Mouse (Mus musculus): ENCODE data around the gene Wscd2. TPM values are rescaled to one million over a fixed set of nuclear protein-coding genes. Genes with fewer than 3 reads are reported as not detected.

The Wscd2 gene
- polyA plus RNA-seq, 1 experiment from 2014 or later = 4.5 TPM

- H3K9me3 ChIP-seq (replicated peaks) = no peaks in the 10 kb centered on the region
- H3K4me3 ChIP-seq (replicated peaks) = no peak overlapping the region
- H3K4me1 ChIP-seq = peaks cover 54% of the 10 kb centered on the region
- H3K36me3 ChIP-seq = no peaks in the 10 kb centered on the region
- H3K27me3 ChIP-seq = peaks cover 25% of the 10 kb centered on the region
- no peak overlapping the region for H3K4me2 ChIP-seq
- 74% methylated on average over 6 of the region's 6 CpGs for WGBS
- ATAC-seq (replicated peaks; ENCODE audit: low FRiP score) = no peak
- no peak overlapping the region for H3K27ac ChIP-seq
- no peak overlapping the region for H3K9ac ChIP-seq
These were observed 25.4 kb upstream of the Wscd2 start for GRCm38 (mm10) chr5:113464731-113465130.

- no peak overlapping the region for H3K4me2 ChIP-seq
- peaks cover 52% of the 10 kb centered on the region for H3K4me1 ChIP-seq
- 50% methylated on average over 6 of the region's 6 CpGs for WGBS
- no peak for ATAC-seq (replicated peaks; ENCODE audit: low FRiP score)
- no peak overlapping the region for H3K9ac ChIP-seq
- no peak overlapping the region for H3K4me3 ChIP-seq (replicated peaks)
- H3K27me3 ChIP-seq = peaks cover 16% of the 10 kb centered on the region
- no peaks in the 10 kb centered on the region for H3K36me3 ChIP-seq
- no peaks in the 10 kb centered on the region for H3K9me3 ChIP-seq (replicated peaks)
- no peak overlapping the region for H3K27ac ChIP-seq
These were observed 23.6 kb upstream of the Wscd2 start for GRCm38 (mm10) chr5:113466536-113466935.

DNA sequence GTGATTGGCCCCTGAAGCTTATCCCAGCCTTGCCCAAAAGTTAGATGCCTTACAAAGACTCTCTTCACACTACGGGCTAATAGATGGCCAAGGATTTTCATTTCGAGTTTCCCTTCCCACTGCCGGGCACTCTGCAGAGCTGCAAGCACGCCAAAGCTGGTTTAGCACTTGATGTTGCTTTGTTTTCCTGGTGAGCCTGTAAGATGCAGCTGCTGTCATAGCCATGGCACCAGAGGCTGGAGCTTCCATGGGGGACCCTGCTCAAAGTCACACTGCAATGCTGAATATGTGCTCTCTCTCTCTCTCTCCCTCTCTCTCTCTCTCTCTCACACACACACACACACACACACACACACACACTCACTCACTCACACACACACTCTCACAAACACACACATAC, 23.1 kb upstream of the Wscd2 start:
- H3K36me3 ChIP-seq = no peaks in the 10 kb centered on the region
- H3K4me3 ChIP-seq (replicated peaks) = no peak overlapping the region
- H3K4me1 ChIP-seq = peaks cover 47% of the 10 kb centered on the region
- H3K9me3 ChIP-seq (replicated peaks) = no peaks in the 10 kb centered on the region
- no peak for ATAC-seq (replicated peaks; ENCODE audit: low FRiP score)
- no peak overlapping the region for H3K9ac ChIP-seq
- H3K27me3 ChIP-seq = peaks cover 10% of the 10 kb centered on the region
- H3K4me2 ChIP-seq = no peak overlapping the region
- 36% methylated on average over 4 of the region's 4 CpGs for WGBS
- peak overlapping the region; percentile 52; the same call in 1 of the 2 replicates for H3K27ac ChIP-seq

DNA sequence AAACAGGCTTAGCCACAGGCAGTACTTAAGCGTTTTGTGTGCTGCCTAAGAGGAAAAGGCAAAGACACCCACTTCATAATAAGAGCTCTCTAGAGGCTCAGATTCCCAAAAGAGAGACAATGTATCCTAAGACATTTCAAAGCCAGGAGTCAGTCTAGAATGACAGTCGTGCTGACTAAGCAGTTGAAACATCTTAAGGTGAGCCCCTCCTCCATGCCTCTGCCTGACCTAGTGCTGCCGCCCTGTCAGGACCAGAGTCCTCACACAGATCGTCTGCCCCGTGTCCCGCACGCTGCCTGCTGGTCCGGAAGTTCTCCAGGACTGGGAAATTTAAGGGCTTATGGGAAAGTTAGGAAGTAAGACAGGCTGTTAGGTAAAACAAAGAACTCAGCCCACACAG, 22.4 kb upstream of the Wscd2 start:
- Histone ChIP-seq H3K27ac (peak overlapping the region; percentile 52), H3K9me3 (replicated peaks) (no peaks in the 10 kb centered on the region), H3K4me1 (peaks cover 45% of the 10 kb centered on the region), H3K4me2 (peak overlapping the region; percentile 43), H3K36me3 (no peaks in the 10 kb centered on the region), H3K27me3 (peaks cover 5% of the 10 kb centered on the region), H3K4me3 (replicated peaks) (0 out of 2 replicates have a peak overlapping the region, but pooled peaks have one; percentile 1), H3K9ac (no peak overlapping the region)
- WGBS = 2% methylated on average over 8 of the region's 8 CpGs
- no peak for ATAC-seq (replicated peaks; ENCODE audit: low FRiP score)

DNA sequence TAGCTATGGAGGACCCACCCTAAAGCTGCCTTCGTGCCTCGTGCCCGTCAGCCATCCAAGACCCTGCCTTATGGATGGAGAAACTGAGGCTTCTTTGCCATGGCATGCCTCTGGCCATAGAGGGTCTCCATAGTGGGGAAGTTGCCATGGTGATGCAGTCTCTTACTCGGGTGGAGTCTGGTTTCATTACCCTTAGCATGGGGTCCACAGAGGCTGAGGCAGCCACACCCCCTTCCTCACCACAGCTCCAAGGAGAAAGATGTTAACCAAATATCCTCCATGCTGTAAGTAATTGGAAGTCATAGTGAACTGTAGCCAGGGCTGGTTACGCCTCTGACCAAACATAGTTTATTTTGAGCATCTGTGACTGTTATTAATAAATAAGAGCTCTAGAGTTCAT, 21.5 kb upstream of the Wscd2 start:
- H3K9me3 ChIP-seq (replicated peaks) = no peaks in the 10 kb centered on the region
- no peak overlapping the region for H3K27ac ChIP-seq
- ATAC-seq (replicated peaks; ENCODE audit: low FRiP score) = 0 out of 2 replicates have a peak, but pooled peaks have one; percentile 8
- 70% methylated on average over 5 of the region's 5 CpGs for WGBS
- no peaks in the 10 kb centered on the region for H3K36me3 ChIP-seq
- H3K4me3 ChIP-seq (replicated peaks) = no peak overlapping the region
- no peaks in the 10 kb centered on the region for H3K27me3 ChIP-seq
- no peak overlapping the region for H3K9ac ChIP-seq
- H3K4me1 ChIP-seq = peaks cover 37% of the 10 kb centered on the region
- no peak overlapping the region for H3K4me2 ChIP-seq

DNA sequence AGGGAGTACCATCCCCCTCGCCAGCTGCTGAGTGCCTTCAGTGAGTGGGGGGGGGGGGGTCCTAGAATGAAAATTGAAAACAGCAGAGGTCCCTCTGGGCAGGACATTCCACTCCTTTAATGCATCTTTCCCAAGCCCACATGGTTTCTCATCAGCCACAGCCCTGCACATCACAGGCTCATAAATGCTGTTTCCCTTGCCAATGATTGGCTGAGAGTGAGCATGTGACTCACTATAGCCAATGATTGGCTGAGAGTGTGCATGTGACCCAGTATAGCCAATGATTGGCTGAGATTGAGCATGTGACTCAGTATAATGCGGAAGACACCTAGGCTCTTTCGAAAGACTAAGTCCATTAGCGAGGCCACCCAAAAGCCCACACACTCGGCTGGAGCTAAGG, 20.9 kb upstream of the Wscd2 start:
- H3K4me3 ChIP-seq (replicated peaks) = no peak overlapping the region

DNA sequence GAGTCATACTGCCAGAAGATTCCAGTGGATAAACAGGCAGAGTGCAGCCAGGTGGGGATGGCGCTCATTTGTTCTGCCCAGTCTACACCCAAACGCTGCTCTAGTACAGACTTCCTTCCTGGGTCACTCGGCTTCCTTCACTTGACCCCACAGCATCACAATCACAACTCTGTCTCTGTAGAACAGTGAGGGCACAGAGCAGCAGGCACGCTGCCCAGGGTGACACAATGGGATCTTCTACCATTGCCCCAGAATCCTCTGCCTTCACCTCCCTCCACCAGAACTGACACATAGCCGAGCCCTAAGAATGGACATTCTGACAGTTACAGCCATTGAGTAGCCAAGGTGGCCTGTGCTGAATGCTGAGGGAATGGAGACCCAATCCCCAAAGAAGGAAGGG, 20.3 kb upstream of the Wscd2 start:
- no peaks in the 10 kb centered on the region for H3K27me3 ChIP-seq
- no peak for ATAC-seq (replicated peaks; ENCODE audit: low FRiP score)
- no peak overlapping the region for H3K9ac ChIP-seq
- H3K4me1 ChIP-seq = peaks cover 33% of the 10 kb centered on the region
- no peak overlapping the region for H3K27ac ChIP-seq
- no peaks in the 10 kb centered on the region for H3K36me3 ChIP-seq
- H3K4me3 ChIP-seq (replicated peaks) = no peak overlapping the region
- no peaks in the 10 kb centered on the region for H3K9me3 ChIP-seq (replicated peaks)
- no peak overlapping the region for H3K4me2 ChIP-seq
- 88% methylated on average over 5 of the region's 5 CpGs for WGBS

More for the DNA sequence above, 20.9 kb upstream of the Wscd2 start:
- Histone ChIP-seq H3K9ac (no peak overlapping the region), H3K4me1 (peaks cover 34% of the 10 kb centered on the region), H3K9me3 (replicated peaks) (no peaks in the 10 kb centered on the region), H3K36me3 (no peaks in the 10 kb centered on the region), H3K27ac (no peak overlapping the region), H3K27me3 (no peaks in the 10 kb centered on the region), H3K4me2 (no peak overlapping the region)
- ATAC-seq (replicated peaks; ENCODE audit: low FRiP score) = no peak
- WGBS = 89% methylated on average over 5 of the region's 5 CpGs

DNA sequence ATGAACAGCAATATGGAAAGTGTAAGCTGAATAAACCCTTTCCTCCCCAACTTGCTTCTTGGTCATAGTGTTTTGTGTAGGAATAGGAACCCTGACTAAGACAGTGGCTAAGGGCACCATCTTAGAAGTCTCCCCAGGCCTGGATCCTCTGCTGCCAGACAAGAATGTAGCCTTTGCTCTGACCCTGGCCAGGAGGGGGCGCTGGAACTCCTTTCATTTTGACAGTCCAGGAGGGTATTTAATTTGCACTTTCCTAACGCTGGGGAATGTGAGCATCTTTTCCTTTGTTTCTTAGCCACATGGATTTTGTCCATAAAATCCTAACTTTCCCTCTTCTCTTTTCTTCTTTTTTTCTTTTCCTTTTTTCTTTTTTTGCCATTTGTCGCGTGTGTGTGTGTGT, 18.7 kb upstream of the Wscd2 start:
- Histone ChIP-seq H3K4me1 (peaks cover 29% of the 10 kb centered on the region), H3K27ac (no peak overlapping the region), H3K27me3 (no peaks in the 10 kb centered on the region), H3K36me3 (no peaks in the 10 kb centered on the region), H3K4me3 (replicated peaks) (no peak overlapping the region), H3K4me2 (no peak overlapping the region), H3K9me3 (replicated peaks) (no peaks in the 10 kb centered on the region), H3K9ac (no peak overlapping the region)
- no peak for ATAC-seq (replicated peaks; ENCODE audit: low FRiP score)
- WGBS = 41% methylated on average over 4 of the region's 4 CpGs

GRCm38 (mm10) chr5:113472339-113472738, 17.8 kb upstream of the Wscd2 start:
- H3K4me1 ChIP-seq = peaks cover 25% of the 10 kb centered on the region
- no peak overlapping the region for H3K4me3 ChIP-seq (replicated peaks)
- H3K9me3 ChIP-seq (replicated peaks) = no peaks in the 10 kb centered on the region
- no peak overlapping the region for H3K4me2 ChIP-seq
- no peaks in the 10 kb centered on the region for H3K27me3 ChIP-seq
- no peak overlapping the region for H3K27ac ChIP-seq
- 71% methylated on average over 7 of the region's 7 CpGs for WGBS
- no peak for ATAC-seq (replicated peaks; ENCODE audit: low FRiP score)
- no peaks in the 10 kb centered on the region for H3K36me3 ChIP-seq
- H3K9ac ChIP-seq = no peak overlapping the region

GRCm38 (mm10) chr5:113476816-113477215, 13.3 kb upstream of the Wscd2 start:
- no peaks in the 10 kb centered on the region for H3K9me3 ChIP-seq (replicated peaks)

DNA sequence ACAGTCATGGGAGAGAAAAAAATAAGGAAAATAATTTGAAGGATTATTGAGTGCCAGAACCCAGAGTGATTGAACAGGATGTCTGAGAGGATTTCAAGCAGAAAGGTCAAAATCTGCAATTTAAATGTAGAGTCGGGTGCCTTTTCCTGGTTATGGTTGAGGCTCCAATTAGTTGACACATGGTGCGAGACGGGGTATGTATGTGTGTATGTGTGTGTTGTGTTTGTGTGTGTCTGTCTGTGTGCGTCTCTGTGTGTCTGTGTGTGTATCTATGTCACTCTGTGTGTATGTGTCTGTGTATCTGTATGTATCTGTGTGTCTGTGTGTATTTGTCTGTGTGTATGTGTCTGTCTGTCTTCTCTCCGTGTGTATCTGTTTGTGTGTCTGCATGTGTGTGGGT, 11.1 kb upstream of the Wscd2 start:
- H3K9me3 ChIP-seq (replicated peaks) = no peaks in the 10 kb centered on the region
- no peak overlapping the region for H3K27ac ChIP-seq
- H3K4me2 ChIP-seq = no peak overlapping the region
- no peak overlapping the region for H3K9ac ChIP-seq
- WGBS = 71% methylated on average over 5 of the region's 5 CpGs
- no peak overlapping the region for H3K4me3 ChIP-seq (replicated peaks)
- H3K27me3 ChIP-seq = no peaks in the 10 kb centered on the region
- no peaks in the 10 kb centered on the region for H3K36me3 ChIP-seq
- H3K4me1 ChIP-seq = peaks cover 8% of the 10 kb centered on the region
- ATAC-seq (replicated peaks; ENCODE audit: low FRiP score) = no peak

More at GRCm38 (mm10) chr5:113476816-113477215, 13.3 kb upstream of the Wscd2 start:
- no peak for ATAC-seq (replicated peaks; ENCODE audit: low FRiP score)
- H3K4me2 ChIP-seq = no peak overlapping the region
- peaks cover 8% of the 10 kb centered on the region for H3K4me1 ChIP-seq
- no peaks in the 10 kb centered on the region for H3K27me3 ChIP-seq
- 30% methylated on average over 6 of the region's 6 CpGs for WGBS
- H3K4me3 ChIP-seq (replicated peaks) = no peak overlapping the region
- H3K9ac ChIP-seq = no peak overlapping the region
- 0 out of 2 replicates have a peak overlapping the region, but pooled peaks have one; percentile 9 for H3K27ac ChIP-seq
- H3K36me3 ChIP-seq = no peaks in the 10 kb centered on the region

DNA sequence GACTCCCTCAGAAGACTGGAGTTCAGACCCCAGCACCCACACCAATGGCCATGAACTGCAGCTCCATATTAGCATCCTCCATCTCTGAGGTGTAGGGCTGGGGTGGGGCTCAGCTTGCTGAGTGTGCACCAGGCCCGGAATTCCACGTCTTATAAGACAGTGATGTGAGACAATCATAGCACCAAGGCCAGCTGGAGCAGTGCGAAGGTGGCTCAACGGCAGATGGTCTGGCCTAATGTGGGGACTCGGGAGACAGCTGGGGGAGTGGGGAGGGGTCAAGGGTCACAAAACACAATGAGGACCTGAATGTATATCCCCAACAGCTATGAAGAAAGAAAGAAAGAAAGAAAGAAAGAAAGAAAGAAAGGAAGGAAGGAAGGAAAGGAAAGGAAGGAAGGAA, 9.7 kb upstream of the Wscd2 start:
- peaks cover 8% of the 10 kb centered on the region for H3K4me1 ChIP-seq
- H3K27ac ChIP-seq = no peak overlapping the region
- ATAC-seq (replicated peaks; ENCODE audit: low FRiP score) = no peak
- H3K4me2 ChIP-seq = no peak overlapping the region
- WGBS = 52% methylated on average over 5 of the region's 5 CpGs
- H3K9me3 ChIP-seq (replicated peaks) = no peaks in the 10 kb centered on the region
- no peak overlapping the region for H3K4me3 ChIP-seq (replicated peaks)
- no peaks in the 10 kb centered on the region for H3K36me3 ChIP-seq
- no peak overlapping the region for H3K9ac ChIP-seq
- no peaks in the 10 kb centered on the region for H3K27me3 ChIP-seq

DNA sequence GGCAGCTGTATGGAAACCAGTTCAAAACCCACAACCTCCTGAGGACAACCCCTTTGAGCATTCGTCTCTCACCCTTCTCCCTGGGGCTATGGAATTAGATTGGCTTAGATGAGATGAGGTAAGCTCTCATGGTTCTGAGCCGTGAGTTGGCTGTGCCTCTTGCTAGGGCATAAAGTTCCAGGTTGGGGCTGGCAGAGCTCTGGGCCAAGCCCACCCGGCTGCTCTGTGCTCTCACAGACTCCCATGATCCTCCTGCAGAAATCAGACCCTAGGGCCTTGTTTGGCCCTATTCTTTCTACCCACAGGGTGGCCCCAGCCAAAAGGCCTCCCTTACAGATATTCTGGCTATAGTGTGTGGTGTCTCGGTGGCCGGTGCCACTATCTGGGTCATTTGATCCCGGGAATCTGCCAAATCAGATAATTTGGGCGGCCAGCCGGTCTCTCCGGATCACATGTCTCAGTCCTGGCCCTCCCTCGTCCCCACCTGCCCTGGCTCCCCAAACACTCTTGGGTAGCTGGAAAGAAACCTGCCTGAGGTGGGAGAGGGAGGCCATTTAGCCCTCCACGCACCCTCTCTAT, 4.5 kb upstream of the Wscd2 start:
- 56% methylated on average over 11 of the region's 11 CpGs for WGBS
- Histone ChIP-seq H3K9ac (no peak overlapping the region), H3K9me3 (replicated peaks) (no peaks in the 10 kb centered on the region), H3K4me1 (peaks cover 6% of the 10 kb centered on the region), H3K27me3 (peaks cover 24% of the 10 kb centered on the region), H3K36me3 (no peaks in the 10 kb centered on the region), H3K27ac (no peak overlapping the region), H3K4me3 (replicated peaks) (no peak overlapping the region), H3K4me2 (no peak overlapping the region)
- ATAC-seq (replicated peaks; ENCODE audit: low FRiP score) = no peak
